28 mouse cellular contexts compared by ENCODE assay signal in genomic region chr14:23570251-23570650, GRCm38 (mm10).
DNase-seq lines count a peak whose midpoint lies in the region; ATAC-seq and TF ChIP-seq lines count a peak whose summit lies in the region.
"Had no signal": no experiment of that assay in that cellular context is flagged by ENCODE, and none has a peak within 500 bp of the region (broad histone marks: within the 10 kb centered on the region; RNA-seq: fewer than 3 reads in every experiment).

No protein-coding gene starts in this region.

- no peaks in the 10 kb centered on the region for H3K27me3 ChIP-seq in stomach, postnatal 0 days (ENCODE audit: control insufficient read depth, insufficient read depth, low read length)
- H3K27me3 ChIP-seq: embryonic facial prominence, embryonic 15.5 days; hindbrain, embryonic 13.5 days had no signal

- DNase-seq in adrenal gland, adult (ENCODE audit: inconsistent age in 2 of 2, low spot score in 1 of 2) = peak; percentile 55 to 79
- no peak for DNase-seq in adrenal gland, postnatal 4 days (ENCODE audit: low spot score in 2 of 2)
- peak; percentile 13 for DNase-seq in left cerebral cortex, postnatal 4 days
- no peak for DNase-seq in left cerebral cortex, postnatal 25 days (ENCODE audit: low spot score in 2 of 2)
- DNase-seq in cerebellum, adult 11-12 months = peak; percentile 19
- DNase-seq in cerebellum, postnatal 14 days = peak; percentile 63 to 71
- DNase-seq in stomach, postnatal 0 days (ENCODE audit: low spot score) = no peak
- no peak for DNase-seq in gastrocnemius, postnatal 14 days
- DNase-seq: gastrocnemius, postnatal 25 days; heart, adult 18-20 months; heart, postnatal 36 days; kidney, adult 8-10 months; kidney, postnatal 10 days; layer of hippocampus, postnatal 36 days; liver; lung, adult 2 months; lung, postnatal 10 days had no signal

- no peaks in the 10 kb centered on the region for H3K36me3 ChIP-seq in stomach, postnatal 0 days (ENCODE audit: control insufficient read depth, insufficient read depth, low read length)
- H3K36me3 ChIP-seq: embryonic facial prominence, embryonic 10.5 days; embryonic facial prominence, embryonic 15.5 days; G1E; hindbrain, embryonic 13.5 days had no signal

- no peak for ATAC-seq in stomach, postnatal 0 days (ENCODE audit: low FRiP score, low TSS enrichment)
- ATAC-seq: forebrain, embryonic 13.5 days; intestine, embryonic 16.5 days; midbrain, embryonic 16.5 days; Patski had no signal

- no peak for TF ChIP-seq CTCF in stomach, postnatal 0 days (IDR thresholded peaks at IDR 0.05; ENCODE audit: low read depth)

- TF ChIP-seq EP300 in stomach, postnatal 0 days (optimal IDR thresholded peaks at IDR 0.05) = no peak

- H3K4me3 ChIP-seq in stomach, postnatal 0 days (ENCODE audit: low read depth, low read length) = no peak overlapping the region
- H3K4me3 ChIP-seq: embryonic facial prominence, embryonic 10.5 days; embryonic facial prominence, embryonic 15.5 days; forebrain, embryonic 13.5 days; hindbrain, embryonic 13.5 days had no signal

- no peak overlapping the region for H3K4me2 ChIP-seq in stomach, postnatal 0 days (replicated peaks; ENCODE audit: low read depth)
- H3K4me2 ChIP-seq: embryonic facial prominence, embryonic 15.5 days; forebrain, embryonic 13.5 days; heart, embryonic 11.5 days; hindbrain, embryonic 13.5 days had no signal

- no peaks in the 10 kb centered on the region for H3K4me1 ChIP-seq in stomach, postnatal 0 days (replicated peaks; ENCODE audit: control insufficient read depth, insufficient read depth)
- H3K4me1 ChIP-seq: embryonic facial prominence, embryonic 10.5 days; embryonic facial prominence, embryonic 15.5 days; forebrain, embryonic 13.5 days had no signal

- H3K9ac ChIP-seq in stomach, postnatal 0 days (ENCODE audit: low read length) = no peak overlapping the region
- H3K9ac ChIP-seq: embryonic facial prominence, embryonic 15.5 days; forebrain, embryonic 13.5 days; hindbrain, embryonic 13.5 days; liver, embryonic 14.5 days had no signal

- no peak overlapping the region for H3K27ac ChIP-seq in stomach, postnatal 0 days (replicated peaks)
- H3K27ac ChIP-seq: embryonic facial prominence, embryonic 10.5 days; embryonic facial prominence, embryonic 15.5 days; forebrain, embryonic 13.5 days; hindbrain, embryonic 13.5 days; liver, embryonic 14.5 days; macrophage had no signal

- 54% methylated on average over 1 of the region's 1 CpGs for whole genome bisulfite sequencing in stomach, postnatal 0 days

- intact Hi-C loops in left cerebral cortex, postnatal 4 days (cut with DNase I) = no loop called here
- intact Hi-C loops in left cerebral cortex, postnatal 25 days (cut with DNase I) = no loop called here
- intact Hi-C loops in gastrocnemius, postnatal 14 days (cut with DNase I; ENCODE audit: low total_unique reads) = no loop called here

- H3K9me3 ChIP-seq in stomach, postnatal 0 days (ENCODE audit: control insufficient read depth, low read length) = no peaks in the 10 kb centered on the region
- H3K9me3 ChIP-seq: embryonic facial prominence, embryonic 10.5 days; embryonic facial prominence, embryonic 15.5 days; G1E; hindbrain, embryonic 13.5 days had no signal

Comparison
In these comparisons a context has a peak if more than half of its experiments do, and no peak if none do; other contexts are left out.
1. DNase-seq: peak in adrenal gland, adult (2 of 2), left cerebral cortex, postnatal 4 days (single experiment), cerebellum, adult 11-12 months (single experiment) and cerebellum, postnatal 14 days (2 of 2); none in adrenal gland, postnatal 4 days (0 of 2), left cerebral cortex, postnatal 25 days (0 of 2), stomach, postnatal 0 days (single experiment) and gastrocnemius, postnatal 14 days (single experiment).